Mouse (Mus musculus): Measurements from ENCODE around the gene Maged2. TPM values are rescaled to one million over a fixed set of nuclear protein-coding genes. Genes with fewer than 3 reads are reported as not detected.
"Not testable (repeated sequence)": the region's sequence is repeated elsewhere in the genome, so short reads cannot be mapped to it uniquely, and the experiment has no call there.

Maged2 gene
- polyA plus RNA-seq, 1 experiment from 2014 or later: 532 TPM

DNA sequence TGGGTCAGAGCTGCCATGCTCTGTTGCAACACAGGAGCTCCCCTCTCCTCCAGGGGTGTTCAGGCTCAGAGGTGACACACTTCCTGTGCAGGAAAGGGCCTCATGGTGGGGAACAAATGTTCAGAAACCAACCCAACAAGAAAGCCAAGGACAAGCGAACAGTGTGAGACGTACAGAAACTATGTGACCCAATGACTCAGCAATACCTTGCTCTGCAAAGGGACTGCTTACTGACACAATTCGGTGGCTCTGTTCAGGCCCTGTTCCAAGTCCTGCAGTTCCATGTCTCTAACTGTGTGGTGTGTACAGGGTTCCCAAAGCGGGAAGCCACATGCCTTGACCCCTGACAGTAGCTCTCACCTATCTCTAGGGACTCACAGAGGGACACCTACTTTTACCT is 13.2 kb downstream of the Maged2 start:
- not testable (repeated sequence) for DNase-seq (ENCODE audit: low spot score); H3K27ac ChIP-seq; H3K27me3 ChIP-seq (ENCODE audit: control insufficient read depth, insufficient read depth, low read length); H3K9me3 ChIP-seq (ENCODE audit: control insufficient read depth, low read length); H3K9ac ChIP-seq; H3K4me1 ChIP-seq (replicated peaks; ENCODE audit: control insufficient read depth, insufficient read depth, low read length); H3K4me3 ChIP-seq (replicated peaks; ENCODE audit: low read length); H3K4me2 ChIP-seq (replicated peaks); H3K36me3 ChIP-seq (replicated peaks; ENCODE audit: control insufficient read depth, insufficient read depth); ATAC-seq (ENCODE audit: low FRiP score)
- 94% methylated on average over 1 of the region's 4 CpGs for WGBS

DNA sequence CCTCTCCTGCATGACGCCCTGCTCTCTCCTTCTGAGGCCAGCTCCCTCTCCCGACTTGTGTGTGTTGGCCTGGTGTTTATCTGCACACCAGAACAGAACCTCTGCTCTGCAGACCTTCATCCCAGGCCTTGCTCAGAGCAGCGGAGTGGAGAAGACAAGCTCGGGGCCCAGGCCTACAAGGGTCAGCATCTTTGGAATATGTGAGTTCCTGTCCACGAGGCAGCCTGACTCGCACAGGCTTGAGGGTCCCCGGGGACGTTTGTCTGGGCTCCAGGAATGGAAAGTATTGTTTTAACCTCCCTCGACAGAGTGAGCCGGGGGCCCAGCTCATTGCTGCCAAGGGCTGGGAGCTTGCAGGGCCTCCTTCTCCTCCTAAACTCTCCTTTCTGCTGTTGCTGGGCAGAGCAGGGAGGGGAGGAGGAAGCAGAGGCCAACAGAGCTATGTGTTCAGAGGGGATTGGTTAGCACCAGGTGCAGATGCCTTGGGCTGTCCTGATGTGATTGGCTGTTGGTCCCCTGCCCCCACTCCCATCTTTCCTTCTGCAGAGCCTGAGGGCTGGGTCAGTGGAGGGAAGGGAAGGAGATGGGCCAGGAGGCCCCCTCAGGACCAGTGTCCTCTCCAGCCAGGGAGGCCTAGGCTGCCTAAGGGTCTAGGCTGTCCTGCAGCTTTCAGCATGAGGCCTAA is 15.5 kb downstream of the Maged2 start:
- H3K4me2 ChIP-seq (replicated peaks); H3K4me3 ChIP-seq (replicated peaks; ENCODE audit: low read length); H3K9ac ChIP-seq; H3K27ac ChIP-seq; H3K4me1 ChIP-seq (replicated peaks; ENCODE audit: control insufficient read depth, insufficient read depth, low read length); DNase-seq (ENCODE audit: low spot score); H3K36me3 ChIP-seq (replicated peaks; ENCODE audit: control insufficient read depth, insufficient read depth); H3K9me3 ChIP-seq (ENCODE audit: control insufficient read depth, low read length); H3K27me3 ChIP-seq (ENCODE audit: control insufficient read depth, insufficient read depth, low read length): not testable (repeated sequence)
- peak; percentile 83 for ATAC-seq (ENCODE audit: low FRiP score)
- WGBS: 74% methylated on average over 4 of the region's 10 CpGs

Other genes with a start within 250 kb of the Maged2 start
- 4.4 and 5.2 TPM in 2 replicates for gene Pfkfb1, start 226.1 kb downstream of the Maged2 start, polyA plus RNA-seq (2014; fragmentation: Nextera tagmentation; extraction: Ambion mirVana)
- gene Apex2, start 224.5 kb downstream of the Maged2 start, polyA plus RNA-seq (2014; fragmentation: Nextera tagmentation; extraction: Ambion mirVana): 16.3 and 16.9 TPM in 2 replicates
- 101 and 110 TPM in 2 replicates for gene Tro, start 156.8 kb downstream of the Maged2 start, polyA plus RNA-seq (2014; fragmentation: Nextera tagmentation; extraction: Ambion mirVana)
- 85.1 and 91.1 TPM in 2 replicates for gene Gnl3l, start 203.0 kb upstream of the Maged2 start, polyA plus RNA-seq (2014; fragmentation: Nextera tagmentation; extraction: Ambion mirVana)
- 16.6 and 18.6 TPM in 2 replicates for gene Fgd1, start 231.8 kb upstream of the Maged2 start, polyA plus RNA-seq (2014; fragmentation: Nextera tagmentation; extraction: Ambion mirVana)

Data from hindbrain, embryonic 14.5 days (tissue).